Mouse (Mus musculus) C2C12 (cell line): ENCODE results near the gene Amd1. TPM values are rescaled to one million over a fixed set of nuclear protein-coding genes. Genes with fewer than 3 reads are reported as not detected.
A peak's percentile ranks its signal among the peaks of the same experiment; 100 is the strongest.

Experiments used
- H3K27me3 ChIP-seq: one replicate; pipeline ENCODE4 v1.6.1; 2011; ENCODE audit not compliant: control insufficient read depth, insufficient read depth, insufficient read length
- H3K36me3 ChIP-seq: one replicate; pipeline ENCODE4 v1.6.1; 2011; ENCODE audit not compliant: control insufficient read depth, insufficient read depth
- H3K4me3 ChIP-seq: one replicate; pipeline ENCODE4 v1.5.1; 2011; ENCODE audit warnings: mild to moderate bottlenecking, control low read depth; ENCODE audit not compliant: poor library complexity, insufficient read depth, severe bottlenecking
- H3K79me2 ChIP-seq: one replicate; pipeline ENCODE4 v1.6.1; 2011; ENCODE audit not compliant: control insufficient read depth, insufficient read depth
- H3K79me3 ChIP-seq: one replicate; pipeline ENCODE4 v1.6.1; 2011; ENCODE audit warnings: low read depth, control low read depth
- H3ac ChIP-seq: one replicate; pipeline ENCODE3; 2011; ENCODE audit warnings: low read depth; ENCODE audit not compliant: control insufficient read depth, insufficient read length
- CEBPB ChIP-seq: IDR thresholded peaks from one replicate; pipeline ENCODE4 v1.6.1; 2011; ENCODE audit warnings: low read depth, mild to moderate bottlenecking, control low read depth, moderate library complexity
- CTCF ChIP-seq: IDR thresholded peaks from one replicate; pipeline ENCODE4 v1.5.1; 2011; ENCODE audit not compliant: control insufficient read depth, insufficient read depth, insufficient read length
- FOSL1 ChIP-seq: IDR thresholded peaks from one replicate; pipeline ENCODE4 v1.8.0; 2011; ENCODE audit warnings: mild to moderate bottlenecking, low read length; ENCODE audit not compliant: poor library complexity, insufficient read depth, severe bottlenecking
- MAX ChIP-seq: IDR thresholded peaks from one replicate; pipeline ENCODE4 v1.6.1; 2011; ENCODE audit warnings: mild to moderate bottlenecking, control low read depth
- MYOD1 ChIP-seq: IDR thresholded peaks from one replicate; pipeline ENCODE4 v1.6.1; 2011; ENCODE audit warnings: low read depth; ENCODE audit not compliant: control insufficient read depth, insufficient read length
- MYOG ChIP-seq: IDR thresholded peaks from one replicate; pipeline ENCODE4 v1.6.1; 2011; ENCODE audit not compliant: control insufficient read depth, insufficient read length; ENCODE audit errors: extremely low read depth
- USF1 ChIP-seq: IDR thresholded peaks from one replicate; pipeline ENCODE4 v1.6.1; 2011; ENCODE audit warnings: low read depth, mild to moderate bottlenecking, control low read depth, moderate library complexity
- polyA plus RNA-seq: library from polyadenylated mRNA; unstranded; fragments of >200 nt; fragmentation: generic; extraction: Trizol; gene quantifications from one replicate; pipeline ENCODE4 v1.2.1, GENCODE M21; 2012; ENCODE audit warnings: missing spikeins

Gene Amd1
- polyA plus RNA-seq, 1 experiment = 43.8 TPM

GRCm38 (mm10) chr10:40328004-40328551 lies 26.1 kb upstream of the Amd1 start:
- no peaks in the 10 kb centered on the region for H3K79me2 ChIP-seq
- no peaks in the 10 kb centered on the region for H3K27me3 ChIP-seq
- TF ChIP-seq CEBPB (no peak), CTCF (no peak)
- no peak overlapping the region for H3ac ChIP-seq
- H3K36me3 ChIP-seq = no peaks in the 10 kb centered on the region
- no peaks in the 10 kb centered on the region for H3K79me3 ChIP-seq
- no peak overlapping the region for H3K4me3 ChIP-seq

- no peaks in the 10 kb centered on the region for H3K36me3 ChIP-seq
Observed at GRCm38 (mm10) chr10:40320306-40320705, 18.3 kb upstream of the Amd1 start.

GRCm38 (mm10) chr10:40316841-40317585 lies 15.0 kb upstream of the Amd1 start:
- Histone ChIP-seq H3K36me3 (no peaks in the 10 kb centered on the region), H3K4me3 (no peak overlapping the region), H3K27me3 (no peaks in the 10 kb centered on the region), H3K79me3 (no peaks in the 10 kb centered on the region), H3K79me2 (no peaks in the 10 kb centered on the region), H3ac (no peak overlapping the region)
- TF ChIP-seq CEBPB (no peak), CTCF (no peak), FOSL1 (no peak), MYOG (no peak), USF1 (no peak), MAX (no peak), MYOD1 (no peak)

More at GRCm38 (mm10) chr10:40320306-40320705, 18.3 kb upstream of the Amd1 start:
- no peaks in the 10 kb centered on the region for H3K27me3 ChIP-seq
- H3K79me3 ChIP-seq = no peaks in the 10 kb centered on the region
- no peak overlapping the region for H3ac ChIP-seq
- no peak for TF ChIP-seq FOSL1
- no peak for TF ChIP-seq USF1
- TF ChIP-seq MAX = no peak
- TF ChIP-seq CTCF = no peak
- TF ChIP-seq MYOD1 = no peak
- no peak for TF ChIP-seq CEBPB
- no peak for TF ChIP-seq MYOG
- no peaks in the 10 kb centered on the region for H3K79me2 ChIP-seq
- H3K4me3 ChIP-seq = no peak overlapping the region

DNA sequence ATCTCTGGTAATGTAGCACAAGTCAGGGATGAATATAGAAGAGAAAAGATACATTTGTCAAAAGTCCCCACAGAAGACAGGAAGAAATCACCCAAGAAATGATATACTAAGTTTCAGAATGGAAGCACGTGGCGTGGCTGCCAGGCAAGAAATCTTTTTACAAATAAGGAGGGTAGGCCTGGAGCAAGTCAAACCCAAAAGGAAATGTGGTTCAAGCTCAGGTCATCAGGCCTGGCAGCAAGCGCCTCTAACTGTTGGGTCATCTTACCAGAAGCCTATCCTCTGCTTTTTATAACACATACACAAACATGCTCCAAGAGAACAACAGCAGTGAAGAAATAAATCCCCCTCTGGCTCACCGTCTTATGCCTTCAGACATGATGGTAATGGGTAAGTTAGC lies 10.8 kb upstream of the Amd1 start:
- H3K4me3 ChIP-seq = no peak overlapping the region

GRCm38 (mm10) chr10:40309884-40310635 lies 8.1 kb upstream of the Amd1 start:
- Histone ChIP-seq H3K79me2 (no peaks in the 10 kb centered on the region), H3K36me3 (no peaks in the 10 kb centered on the region), H3K4me3 (no peak overlapping the region), H3ac (no peak overlapping the region), H3K27me3 (no peaks in the 10 kb centered on the region), H3K79me3 (no peaks in the 10 kb centered on the region)
- TF ChIP-seq USF1 (peak; percentile 83), CTCF (no peak), CEBPB (no peak)

More for the DNA sequence above, 10.8 kb upstream of the Amd1 start:
- Histone ChIP-seq H3K27me3 (no peaks in the 10 kb centered on the region), H3K79me3 (no peaks in the 10 kb centered on the region), H3ac (no peak overlapping the region), H3K79me2 (no peaks in the 10 kb centered on the region), H3K36me3 (no peaks in the 10 kb centered on the region)
- no peak for TF ChIP-seq MYOD1
- no peak for TF ChIP-seq USF1
- TF ChIP-seq CTCF = no peak
- TF ChIP-seq MAX = no peak
- TF ChIP-seq CEBPB = no peak
- no peak for TF ChIP-seq FOSL1
- no peak for TF ChIP-seq MYOG

GRCm38 (mm10) chr10:40307826-40308583 lies 6.0 kb upstream of the Amd1 start:
- Histone ChIP-seq H3K79me3 (no peaks in the 10 kb centered on the region), H3ac (no peak overlapping the region), H3K27me3 (no peaks in the 10 kb centered on the region), H3K4me3 (no peak overlapping the region), H3K36me3 (no peaks in the 10 kb centered on the region), H3K79me2 (no peaks in the 10 kb centered on the region)
- no peak for TF ChIP-seq CTCF
- no peak for TF ChIP-seq CEBPB
- TF ChIP-seq MYOD1 = no peak
- TF ChIP-seq MAX = no peak
- no peak for TF ChIP-seq FOSL1
- TF ChIP-seq USF1 = no peak
- TF ChIP-seq MYOG = no peak
